Mouse (Mus musculus): Measurements from ENCODE around the gene Polr3e. TPM values are rescaled to one million over a fixed set of nuclear protein-coding genes. Genes with fewer than 3 reads are reported as not detected.
"Not testable (repeated sequence)": the region's sequence is repeated elsewhere in the genome, so short reads cannot be mapped to it uniquely, and the experiment has no call there.

Polr3e gene
- polyA plus RNA-seq, 1 experiment from 2014 or later: 17.5 TPM

DNA sequence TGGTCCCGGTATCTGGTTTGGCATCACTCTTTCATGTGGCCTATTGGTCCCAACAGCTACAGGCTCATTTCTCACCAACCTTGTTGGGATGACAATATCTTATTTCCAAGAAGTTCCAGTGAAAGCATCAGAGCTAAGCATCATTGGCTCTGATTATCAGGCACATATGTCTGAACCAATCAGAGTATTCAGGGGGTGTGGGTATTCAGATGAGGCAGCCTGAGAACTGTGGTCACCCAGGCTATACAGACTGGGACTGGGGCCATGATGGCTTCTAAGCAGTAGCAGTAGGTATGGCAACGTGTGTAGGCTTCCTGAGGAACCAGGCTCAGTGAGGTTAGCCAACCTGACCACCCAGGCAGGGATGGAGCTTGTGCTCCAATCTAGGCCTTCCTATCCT is 36.1 kb upstream of the Polr3e start:
- no peaks in the 10 kb centered on the region for H3K9me3 ChIP-seq (replicated peaks)
- no peak overlapping the region for H3K4me2 ChIP-seq
- no peaks in the 10 kb centered on the region for H3K4me1 ChIP-seq (replicated peaks)
- H3K9ac ChIP-seq: no peak overlapping the region
- 72% methylated on average over 2 of the region's 2 CpGs for WGBS
- H3K4me3 ChIP-seq: no peak overlapping the region
- H3K27ac ChIP-seq: no peak overlapping the region
- ATAC-seq (replicated peaks; ENCODE audit: insufficient number of reproducible peaks, insufficient read depth, low FRiP score, low read depth): no peak
- H3K36me3 ChIP-seq: peaks cover 32% of the 10 kb centered on the region
- H3K27me3 ChIP-seq: no peaks in the 10 kb centered on the region

DNA sequence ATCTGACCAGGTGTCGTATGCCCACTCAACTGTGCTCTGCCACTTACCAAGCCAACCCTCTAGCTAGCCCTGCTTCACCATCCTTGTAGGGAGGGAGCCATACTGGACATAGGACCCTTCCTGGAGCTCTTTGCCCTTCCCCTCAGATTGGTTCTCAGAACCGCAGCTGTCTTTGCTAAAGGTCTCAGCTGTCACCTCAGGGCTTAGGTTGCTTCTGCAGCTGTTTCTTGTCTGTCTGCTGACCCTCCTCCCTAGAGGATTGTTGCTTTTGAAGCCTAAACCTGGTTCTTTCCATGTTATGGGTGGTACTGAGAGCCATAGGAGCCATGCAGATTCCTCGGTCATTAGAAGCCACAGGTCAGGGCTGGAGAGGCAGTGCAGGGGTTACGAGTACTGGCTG is 34.9 kb upstream of the Polr3e start:
- Histone ChIP-seq H3K36me3 (peaks cover 45% of the 10 kb centered on the region), H3K4me2 (no peak overlapping the region), H3K27ac (no peak overlapping the region), H3K9me3 (replicated peaks) (no peaks in the 10 kb centered on the region), H3K9ac (no peak overlapping the region), H3K27me3 (no peaks in the 10 kb centered on the region), H3K4me3 (no peak overlapping the region), H3K4me1 (replicated peaks) (no peaks in the 10 kb centered on the region)
- WGBS: 77% methylated on average over 4 of the region's 4 CpGs
- ATAC-seq (replicated peaks; ENCODE audit: insufficient number of reproducible peaks, insufficient read depth, low FRiP score, low read depth): no peak

DNA sequence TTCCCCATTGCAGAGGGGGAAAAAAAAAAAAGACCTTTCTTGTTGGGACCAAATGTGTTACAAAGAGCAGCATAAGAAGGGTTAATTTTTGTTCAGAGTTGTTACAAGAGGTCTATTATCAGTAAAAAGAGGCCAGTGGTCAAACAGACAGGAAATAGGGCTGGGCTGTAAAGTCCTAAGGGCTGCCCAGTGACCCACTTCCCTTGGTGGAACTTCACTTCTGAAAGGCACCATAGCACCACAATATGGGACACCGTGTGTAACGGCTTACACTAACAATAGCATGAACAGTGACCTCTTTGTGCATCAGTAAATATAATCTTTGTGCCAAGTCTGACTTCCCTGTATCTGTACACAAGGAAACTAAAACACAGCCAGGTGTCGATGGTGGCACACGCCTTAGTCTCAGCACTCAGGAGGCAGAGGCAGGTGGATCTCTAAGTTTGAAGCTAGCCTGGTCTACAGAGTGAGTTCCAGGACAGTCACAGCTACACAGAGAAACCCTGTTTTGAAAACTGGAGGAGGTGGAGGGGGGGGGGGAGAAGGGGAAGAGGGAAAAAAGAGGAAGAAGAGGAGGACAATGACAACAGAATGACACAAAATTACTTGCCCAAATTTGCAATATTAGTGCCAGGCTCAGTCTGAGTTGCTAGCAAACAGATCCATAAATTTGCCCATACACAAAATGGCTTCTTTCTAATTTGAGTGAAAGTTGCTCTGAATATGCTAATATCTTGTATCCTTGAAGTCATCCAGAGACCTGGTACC is 33.8 kb upstream of the Polr3e start:
- H3K4me2 ChIP-seq: no peak overlapping the region
- no peak overlapping the region for H3K27ac ChIP-seq
- no peaks in the 10 kb centered on the region for H3K4me1 ChIP-seq (replicated peaks)
- no peaks in the 10 kb centered on the region for H3K27me3 ChIP-seq
- H3K4me3 ChIP-seq: no peak overlapping the region
- H3K36me3 ChIP-seq: peaks cover 52% of the 10 kb centered on the region
- no peak overlapping the region for H3K9ac ChIP-seq
- no peak for ATAC-seq (replicated peaks; ENCODE audit: insufficient number of reproducible peaks, insufficient read depth, low FRiP score, low read depth)
- WGBS: 84% methylated on average over 4 of the region's 4 CpGs
- H3K9me3 ChIP-seq (replicated peaks): no peaks in the 10 kb centered on the region

DNA sequence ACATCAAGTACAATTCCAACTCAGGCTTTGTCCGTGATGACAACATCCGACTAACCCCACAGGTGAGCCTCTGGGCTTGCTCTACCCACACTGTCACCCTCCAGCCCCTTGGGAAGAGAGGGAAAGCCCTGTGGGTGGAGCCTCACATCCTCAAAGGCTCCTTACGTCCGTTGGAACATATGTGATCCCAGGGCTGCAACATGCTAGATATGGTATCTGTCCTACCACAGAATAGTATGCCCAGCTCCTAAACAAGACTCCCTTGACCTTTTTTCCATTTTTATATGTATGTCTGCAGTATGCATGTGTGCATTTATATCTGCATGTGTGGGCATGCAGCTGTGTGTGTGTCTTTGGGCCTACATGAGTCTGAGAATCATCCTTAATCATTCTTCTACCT is 32.8 kb upstream of the Polr3e start:
- Histone ChIP-seq H3K27ac (no peak overlapping the region), H3K9me3 (replicated peaks) (no peaks in the 10 kb centered on the region), H3K27me3 (no peaks in the 10 kb centered on the region), H3K4me1 (replicated peaks) (no peaks in the 10 kb centered on the region), H3K36me3 (peaks cover 55% of the 10 kb centered on the region), H3K9ac (no peak overlapping the region), H3K4me3 (no peak overlapping the region), H3K4me2 (no peak overlapping the region)
- ATAC-seq (replicated peaks; ENCODE audit: insufficient number of reproducible peaks, insufficient read depth, low FRiP score, low read depth): no peak
- WGBS: 94% methylated on average over 4 of the region's 4 CpGs

DNA sequence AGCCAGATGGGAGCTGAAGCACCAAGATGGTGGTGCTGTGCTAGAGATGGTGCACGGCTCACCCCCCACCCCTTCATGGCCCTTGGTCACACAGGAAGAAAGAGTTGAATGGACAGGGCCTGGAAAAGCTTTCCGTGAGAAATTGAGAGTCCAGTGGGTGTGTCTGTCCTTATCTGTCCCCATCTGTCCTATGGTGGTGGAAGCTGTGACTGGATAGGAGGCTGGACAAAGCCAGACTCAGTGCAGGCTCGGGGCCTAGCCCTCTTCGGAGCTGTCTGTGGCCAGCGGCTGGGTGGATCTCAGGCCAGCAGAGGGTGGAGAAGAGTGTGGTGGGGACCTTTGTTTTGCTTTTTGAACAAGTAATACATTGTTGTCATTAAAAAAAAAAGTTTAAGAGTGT is 24.4 kb upstream of the Polr3e start:
- no peak overlapping the region for H3K4me2 ChIP-seq
- H3K27me3 ChIP-seq: no peaks in the 10 kb centered on the region
- no peak overlapping the region for H3K27ac ChIP-seq
- 70% methylated on average over 5 of the region's 5 CpGs for WGBS
- H3K4me3 ChIP-seq: no peak overlapping the region
- no peak for ATAC-seq (replicated peaks; ENCODE audit: insufficient number of reproducible peaks, insufficient read depth, low FRiP score, low read depth)
- no peaks in the 10 kb centered on the region for H3K9me3 ChIP-seq (replicated peaks)
- no peak overlapping the region for H3K9ac ChIP-seq
- H3K36me3 ChIP-seq: peaks cover 45% of the 10 kb centered on the region
- peaks cover 3% of the 10 kb centered on the region; the same call in 1 of the 2 replicates for H3K4me1 ChIP-seq (replicated peaks)

DNA sequence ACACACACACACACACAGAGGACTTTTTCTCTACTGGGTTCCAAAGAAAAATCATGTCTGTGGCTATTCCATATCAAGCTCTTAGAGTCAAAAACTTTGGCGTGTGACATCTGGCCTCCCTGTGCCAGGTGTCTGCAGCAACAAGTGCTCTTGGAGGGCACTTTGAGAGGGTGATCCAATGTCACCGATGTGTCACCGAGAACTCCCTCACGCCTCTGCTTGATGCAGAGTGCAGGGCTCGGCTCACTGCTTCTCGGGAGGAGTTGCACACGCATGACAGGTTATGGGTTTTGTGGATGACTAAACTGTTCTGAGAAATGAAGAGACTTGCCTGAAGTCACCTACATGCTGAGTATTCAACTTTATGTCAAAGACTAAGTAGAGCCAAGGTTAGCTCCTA is 20.5 kb upstream of the Polr3e start:
- Histone ChIP-seq H3K9ac (no peak overlapping the region), H3K27ac (no peak overlapping the region), H3K4me2 (no peak overlapping the region), H3K36me3 (peaks cover 45% of the 10 kb centered on the region), H3K4me1 (replicated peaks) (peaks cover 3% of the 10 kb centered on the region; the same call in 1 of the 2 replicates), H3K9me3 (replicated peaks) (no peaks in the 10 kb centered on the region), H3K27me3 (no peaks in the 10 kb centered on the region), H3K4me3 (no peak overlapping the region)
- no peak for ATAC-seq (replicated peaks; ENCODE audit: insufficient number of reproducible peaks, insufficient read depth, low FRiP score, low read depth)
- 52% methylated on average over 7 of the region's 7 CpGs for WGBS

DNA sequence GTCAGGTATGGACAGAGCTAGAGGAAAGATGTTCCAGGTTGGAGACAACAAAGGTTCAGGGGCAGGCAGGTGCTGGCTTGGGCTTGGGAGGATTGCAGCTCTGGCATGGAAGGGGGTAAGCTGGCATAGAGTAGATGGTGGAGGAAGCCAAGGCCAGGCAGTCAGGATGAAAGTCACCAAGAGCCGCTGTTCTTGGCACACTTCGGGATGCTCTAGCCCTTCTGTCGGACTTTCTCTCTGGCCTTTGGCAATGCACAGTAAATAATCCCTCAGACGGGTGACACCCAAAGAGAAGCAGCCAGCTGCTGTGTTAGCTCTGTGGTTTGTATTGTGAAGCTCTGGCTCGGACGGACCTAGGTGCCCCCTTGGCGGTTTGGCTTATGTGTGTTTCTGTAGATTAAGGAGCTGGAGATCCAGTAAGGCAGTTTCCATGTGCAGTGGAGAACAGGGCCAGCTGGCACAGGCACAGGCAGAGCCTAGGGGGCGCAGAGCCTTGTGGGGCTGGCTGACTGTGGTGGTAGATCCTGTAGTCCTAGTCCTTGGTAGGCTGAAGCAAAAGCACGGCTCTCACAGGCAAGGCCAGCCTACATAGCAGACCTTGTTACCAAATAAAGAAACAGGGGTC is 19.7 kb upstream of the Polr3e start:
- Histone ChIP-seq H3K36me3 (peaks cover 41% of the 10 kb centered on the region), H3K9ac (no peak overlapping the region), H3K4me2 (no peak overlapping the region), H3K9me3 (replicated peaks) (no peaks in the 10 kb centered on the region), H3K27ac (no peak overlapping the region), H3K4me3 (no peak overlapping the region), H3K27me3 (no peaks in the 10 kb centered on the region), H3K4me1 (replicated peaks) (peaks cover 3% of the 10 kb centered on the region; the same call in 1 of the 2 replicates)
- WGBS: 77% methylated on average over 9 of the region's 9 CpGs
- ATAC-seq (replicated peaks; ENCODE audit: insufficient number of reproducible peaks, insufficient read depth, low FRiP score, low read depth): no peak

DNA sequence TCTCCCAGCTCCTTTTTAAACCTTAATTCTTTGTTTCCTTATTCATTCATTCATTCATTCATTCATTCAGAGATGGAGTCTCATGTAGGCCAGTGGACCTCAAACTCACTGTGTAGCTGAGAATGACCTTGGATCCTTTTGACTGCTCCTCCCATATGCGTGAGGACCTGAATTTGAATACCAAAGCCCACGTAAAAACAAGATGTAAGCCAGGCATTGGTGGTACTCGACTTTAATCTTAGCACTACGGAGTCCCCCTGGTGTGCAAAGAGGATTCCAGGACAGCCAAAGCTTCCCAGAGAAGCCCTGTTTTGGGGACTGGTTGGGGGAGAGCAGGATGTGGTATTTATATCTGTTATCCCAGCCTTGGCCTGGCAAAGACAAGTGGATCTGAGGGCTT is 17.4 kb upstream of the Polr3e start:
- WGBS: 59% methylated on average over 4 of the region's 4 CpGs
- Histone ChIP-seq H3K4me1 (replicated peaks) (peaks cover 3% of the 10 kb centered on the region; the same call in 1 of the 2 replicates), H3K27me3 (no peaks in the 10 kb centered on the region), H3K36me3 (peaks cover 45% of the 10 kb centered on the region), H3K4me3 (no peak overlapping the region), H3K4me2 (no peak overlapping the region), H3K27ac (no peak overlapping the region), H3K9me3 (replicated peaks) (no peaks in the 10 kb centered on the region), H3K9ac (no peak overlapping the region)
- ATAC-seq (replicated peaks; ENCODE audit: insufficient number of reproducible peaks, insufficient read depth, low FRiP score, low read depth): no peak

DNA sequence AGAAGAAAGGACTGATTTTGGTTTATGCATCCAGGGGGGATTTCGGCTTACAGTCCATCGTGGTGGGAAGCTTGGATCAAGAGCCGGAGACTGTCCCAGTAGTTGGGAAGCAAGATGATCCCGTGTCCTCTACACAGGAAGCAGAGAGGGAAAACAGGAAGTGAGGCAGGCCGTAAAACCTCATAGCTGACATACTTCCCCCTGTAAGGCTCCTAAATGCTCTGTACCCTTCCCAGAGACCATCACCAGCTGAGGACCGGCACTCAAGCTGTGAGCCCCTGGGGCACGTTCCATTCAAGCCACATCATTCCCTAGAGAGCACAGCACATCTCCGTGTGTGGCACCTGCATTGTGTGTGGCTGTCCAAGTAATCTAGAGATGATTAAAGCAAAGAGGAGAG is 15.8 kb upstream of the Polr3e start:
- no peak overlapping the region for H3K4me3 ChIP-seq
- peaks cover 36% of the 10 kb centered on the region for H3K36me3 ChIP-seq
- peaks cover 3% of the 10 kb centered on the region; the same call in 1 of the 2 replicates for H3K4me1 ChIP-seq (replicated peaks)
- no peaks in the 10 kb centered on the region for H3K9me3 ChIP-seq (replicated peaks)
- 53% methylated on average over 8 of the region's 8 CpGs for WGBS
- no peak overlapping the region for H3K9ac ChIP-seq
- ATAC-seq (replicated peaks; ENCODE audit: insufficient number of reproducible peaks, insufficient read depth, low FRiP score, low read depth): no peak
- no peak overlapping the region for H3K4me2 ChIP-seq
- no peak overlapping the region for H3K27ac ChIP-seq
- no peaks in the 10 kb centered on the region for H3K27me3 ChIP-seq

DNA sequence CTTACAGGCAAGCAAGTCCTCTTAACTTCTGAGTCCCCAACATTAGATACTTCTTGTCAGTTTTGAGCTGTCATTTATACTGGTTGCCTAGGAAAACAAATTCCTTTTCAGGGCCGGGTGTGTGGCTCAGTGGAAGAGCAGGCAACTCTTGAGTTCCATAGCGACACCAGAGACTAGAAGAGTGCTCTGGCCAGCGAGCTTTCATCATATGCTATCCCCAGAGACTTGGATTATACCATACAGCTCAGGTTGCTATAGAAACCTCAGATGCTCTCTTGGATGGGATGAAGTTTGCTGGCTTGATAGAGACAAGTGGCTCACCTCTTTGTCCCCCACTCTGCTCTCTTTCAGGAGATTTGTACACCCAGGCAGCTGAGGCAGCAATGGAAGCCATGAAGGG is 14.6 kb upstream of the Polr3e start:
- no peak overlapping the region for H3K4me2 ChIP-seq
- H3K4me1 ChIP-seq (replicated peaks): no peaks in the 10 kb centered on the region; the same call in 1 of the 2 replicates
- H3K27me3 ChIP-seq: no peaks in the 10 kb centered on the region
- H3K4me3 ChIP-seq: no peak overlapping the region
- 55% methylated on average over 3 of the region's 3 CpGs for WGBS
- H3K9me3 ChIP-seq (replicated peaks): no peaks in the 10 kb centered on the region
- no peak for ATAC-seq (replicated peaks; ENCODE audit: insufficient number of reproducible peaks, insufficient read depth, low FRiP score, low read depth)
- H3K27ac ChIP-seq: no peak overlapping the region
- no peak overlapping the region for H3K9ac ChIP-seq
- H3K36me3 ChIP-seq: peaks cover 34% of the 10 kb centered on the region

DNA sequence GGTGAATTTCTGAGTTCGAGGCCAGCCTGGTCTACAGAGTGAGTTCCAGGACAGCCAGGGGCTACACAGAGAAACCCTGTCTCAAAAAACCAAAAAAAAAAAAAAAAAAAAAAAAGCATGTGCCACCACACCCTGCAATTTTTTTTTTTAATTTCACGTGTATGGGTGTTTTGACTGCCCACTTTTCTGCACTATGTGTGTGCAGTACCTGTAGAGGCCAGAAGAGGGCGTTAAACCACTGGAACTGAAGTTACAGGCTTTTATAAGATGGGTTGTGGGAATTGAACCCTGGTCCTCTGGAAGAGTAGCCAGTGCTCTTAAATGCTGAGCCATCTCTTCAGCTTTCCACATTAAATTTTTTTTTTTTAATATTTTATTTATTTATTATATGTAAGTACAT is 7.4 kb upstream of the Polr3e start:
- ATAC-seq (replicated peaks; ENCODE audit: insufficient number of reproducible peaks, insufficient read depth, low FRiP score, low read depth); H3K27ac ChIP-seq; H3K4me1 ChIP-seq (replicated peaks); H3K4me3 ChIP-seq; H3K9me3 ChIP-seq (replicated peaks); H3K36me3 ChIP-seq; H3K9ac ChIP-seq; H3K4me2 ChIP-seq; H3K27me3 ChIP-seq: not testable (repeated sequence)
- 71% methylated on average over 3 of the region's 3 CpGs for WGBS

DNA sequence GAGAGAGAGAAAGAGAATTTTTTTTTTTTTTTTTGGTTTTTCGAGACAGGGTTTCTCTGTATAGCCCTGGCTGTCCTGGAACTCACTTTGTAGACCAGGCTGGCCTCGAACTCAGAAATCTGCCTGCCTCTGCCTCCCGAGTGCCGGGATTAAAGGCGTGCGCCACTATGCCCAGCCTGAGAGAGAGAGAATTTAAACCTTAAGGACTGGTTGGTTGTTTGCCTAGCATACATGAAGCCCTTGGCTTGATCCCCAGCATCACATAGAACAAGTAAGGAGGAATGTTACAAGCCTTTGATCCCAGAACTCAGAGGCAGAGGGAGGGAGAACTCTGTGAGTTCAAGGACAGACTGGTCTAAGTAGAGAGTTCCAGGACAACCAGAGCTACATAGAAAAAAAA is 6.3 kb upstream of the Polr3e start:
- H3K27ac ChIP-seq; H3K9me3 ChIP-seq (replicated peaks): not testable (repeated sequence)
- WGBS: 91% methylated on average over 6 of the region's 6 CpGs

More for the DNA sequence above, 6.3 kb upstream of the Polr3e start:
- H3K27me3 ChIP-seq; H3K4me2 ChIP-seq; H3K4me1 ChIP-seq (replicated peaks); H3K36me3 ChIP-seq; ATAC-seq (replicated peaks; ENCODE audit: insufficient number of reproducible peaks, insufficient read depth, low FRiP score, low read depth); H3K9ac ChIP-seq; H3K4me3 ChIP-seq: not testable (repeated sequence)
